Mouse (Mus musculus) stomach, embryonic 14.5 days (tissue): ENCODE data around the gene Hepacam2. TPM values are rescaled to one million over a fixed set of nuclear protein-coding genes. Genes with fewer than 3 reads are reported as not detected.

Source experiments
- ATAC-seq: fragments of 200-750 bp; cut with Nextera tagmentation; 2 replicates; pipeline ENCODE4 v1.8.0; 2017; ENCODE audit warnings: low read depth, moderate TSS enrichment; ENCODE audit not compliant: insufficient number of reproducible peaks, insufficient read depth, low FRiP score
- H3K27ac ChIP-seq: fragments of 300-500 bp; sonication (generic); 2 replicates; pipeline ENCODE4 v1.5.1; 2014; ENCODE audit warnings: mild to moderate bottlenecking, low read length, moderate library complexity, mixed read lengths
- H3K27me3 ChIP-seq: fragments of 300-500 bp; sonication (generic); 2 replicates; pipeline ENCODE4 v1.6.1; 2014; ENCODE audit warnings: low read length, control low read depth, mixed read lengths; ENCODE audit not compliant: control insufficient read depth, insufficient read depth
- H3K36me3 ChIP-seq: fragments of 300-500 bp; sonication (generic); 2 replicates; pipeline ENCODE4 v1.6.1; 2014; ENCODE audit warnings: mild to moderate bottlenecking, control low read depth, low read length, moderate library complexity, mixed read lengths; ENCODE audit not compliant: control insufficient read depth, insufficient read depth
- H3K4me1 ChIP-seq: fragments of 300-500 bp; sonication (generic); 2 replicates; pipeline ENCODE4 v1.6.1; 2014; ENCODE audit warnings: low read length, control low read depth, mixed read lengths; ENCODE audit not compliant: control insufficient read depth, insufficient read depth
- H3K4me2 ChIP-seq: fragments of 300-500 bp; sonication (generic); replicated peaks from 2 replicates; pipeline ENCODE4 v1.6.1; 2014; ENCODE audit warnings: low read depth, low read length, control low read depth
- H3K4me3 ChIP-seq: fragments of 300-500 bp; sonication (generic); 2 replicates; pipeline ENCODE4 v1.5.1; 2014; ENCODE audit warnings: low read depth, low read length, control low read depth
- H3K9ac ChIP-seq: fragments of 300-500 bp; sonication (generic); replicated peaks from 2 replicates; pipeline ENCODE4 v1.6.1; 2014; ENCODE audit warnings: low read depth, mild to moderate bottlenecking, control low read depth, low read length, moderate library complexity, mixed read lengths
- H3K9me3 ChIP-seq: fragments of 300-500 bp; sonication (generic); 2 replicates; pipeline ENCODE4 v1.6.1; 2016; ENCODE audit warnings: low read depth, low read length, control low read depth; ENCODE audit not compliant: control insufficient read depth
- whole genome bisulfite sequencing: fragments of 180-500 bp; shearing (Covaris S2); extraction: QIAGEN DNeasy Blood & Tissue Kit; methylation state at CpG from one replicate; pipeline ENCODE4 v1.1.7; 2014; 5-methylcytosine and 5-hydroxymethylcytosine counted together
- polyA plus RNA-seq: library from polyadenylated mRNA; unstranded; fragments of >200 nt; fragmentation: Nextera tagmentation; extraction: Ambion mirVana; gene quantifications from 2 replicates; pipeline ENCODE4 v1.2.1, GENCODE M21; 2014

Gene Hepacam2
- 2.8 and 3.4 TPM in 2 replicates for polyA plus RNA-seq

GRCm38 (mm10) chr6:3498162-3498848, at the start of gene Hepacam2, which contains the start of gene Vps50:
Gene Hepacam2 (minus strand): TSS chr6:3498298.
Gene Vps50 (plus strand): TSS chr6:3498382.
- Histone ChIP-seq H3K9me3 (no peaks in the 10 kb centered on the region), H3K36me3 (no peaks in the 10 kb centered on the region), H3K4me3 (peak within 1 kb of the TSS; percentile 88), H3K4me1 (no peaks in the 10 kb centered on the region), H3K9ac (peak within 1 kb of the TSS; percentile 47), H3K27me3 (no peaks in the 10 kb centered on the region), H3K27ac (no peak within 1 kb of the TSS), H3K4me2 (peak within 1 kb of the TSS; percentile 86)
- 2% methylated on average over 28 of the region's 28 CpGs for WGBS
- peak; percentile 98 for ATAC-seq

- Histone ChIP-seq H3K4me2 (no peak overlapping the region), H3K9me3 (no peaks in the 10 kb centered on the region), H3K27ac (no peak overlapping the region), H3K27me3 (no peaks in the 10 kb centered on the region), H3K36me3 (peaks cover 3% of the 10 kb centered on the region; the same call in 1 of the 2 replicates), H3K4me3 (no peak overlapping the region), H3K4me1 (no peaks in the 10 kb centered on the region), H3K9ac (no peak overlapping the region)
- no peak for ATAC-seq
- 77% methylated on average over 1 of the region's 1 CpGs for WGBS
These were observed 46.9 kb upstream of the Hepacam2 start for GRCm38 (mm10) chr6:3544970-3545369.

- ATAC-seq = no peak
- no peak overlapping the region for H3K4me3 ChIP-seq
- H3K4me2 ChIP-seq = no peak overlapping the region
- H3K36me3 ChIP-seq = peaks cover 3% of the 10 kb centered on the region; the same call in 1 of the 2 replicates
- H3K9ac ChIP-seq = no peak overlapping the region
- no peaks in the 10 kb centered on the region for H3K4me1 ChIP-seq
- no peaks in the 10 kb centered on the region for H3K27me3 ChIP-seq
- H3K9me3 ChIP-seq = no peaks in the 10 kb centered on the region
- no peak overlapping the region for H3K27ac ChIP-seq
- WGBS = 82% methylated on average over 4 of the region's 4 CpGs
These were observed 45.8 kb upstream of the Hepacam2 start for GRCm38 (mm10) chr6:3543862-3544261.

GRCm38 (mm10) chr6:3539470-3539869, 41.4 kb upstream of the Hepacam2 start:
- no peak overlapping the region for H3K4me2 ChIP-seq
- no peaks in the 10 kb centered on the region for H3K9me3 ChIP-seq
- H3K4me3 ChIP-seq = no peak overlapping the region
- no peak for ATAC-seq
- H3K27me3 ChIP-seq = no peaks in the 10 kb centered on the region
- H3K9ac ChIP-seq = no peak overlapping the region
- 56% methylated on average over 2 of the region's 2 CpGs for WGBS
- H3K36me3 ChIP-seq = no peaks in the 10 kb centered on the region
- no peak overlapping the region for H3K27ac ChIP-seq
- H3K4me1 ChIP-seq = no peaks in the 10 kb centered on the region

GRCm38 (mm10) chr6:3536048-3536447, 38.0 kb upstream of the Hepacam2 start:
- Histone ChIP-seq H3K4me1 (no peaks in the 10 kb centered on the region), H3K9ac (no peak overlapping the region), H3K4me3 (no peak overlapping the region), H3K36me3 (no peaks in the 10 kb centered on the region), H3K27ac (no peak overlapping the region), H3K4me2 (no peak overlapping the region), H3K27me3 (no peaks in the 10 kb centered on the region), H3K9me3 (no peaks in the 10 kb centered on the region)
- 76% methylated on average over 1 of the region's 1 CpGs for WGBS
- ATAC-seq = no peak

- H3K36me3 ChIP-seq = no peaks in the 10 kb centered on the region
- no peak overlapping the region for H3K4me3 ChIP-seq
- no peaks in the 10 kb centered on the region for H3K27me3 ChIP-seq
- H3K4me2 ChIP-seq = no peak overlapping the region
- H3K4me1 ChIP-seq = no peaks in the 10 kb centered on the region
- no peak for ATAC-seq
- no peak overlapping the region for H3K27ac ChIP-seq
- H3K9me3 ChIP-seq = no peaks in the 10 kb centered on the region
- WGBS = 79% methylated on average over 5 of the region's 5 CpGs
- no peak overlapping the region for H3K9ac ChIP-seq
These were observed 33.3 kb upstream of the Hepacam2 start for GRCm38 (mm10) chr6:3531445-3531844.

- Histone ChIP-seq H3K4me2 (no peak overlapping the region), H3K9me3 (no peaks in the 10 kb centered on the region), H3K9ac (no peak overlapping the region), H3K27me3 (no peaks in the 10 kb centered on the region), H3K4me1 (no peaks in the 10 kb centered on the region), H3K36me3 (no peaks in the 10 kb centered on the region), H3K4me3 (no peak overlapping the region), H3K27ac (no peak overlapping the region)
- no peak for ATAC-seq
- WGBS = 89% methylated on average over 4 of the region's 4 CpGs
These were observed 30.1 kb upstream of the Hepacam2 start for GRCm38 (mm10) chr6:3528198-3528597.

GRCm38 (mm10) chr6:3512611-3513010, 14.5 kb upstream of the Hepacam2 start:
- WGBS = 56% methylated on average over 3 of the region's 3 CpGs
- no peak overlapping the region for H3K4me2 ChIP-seq
- no peak for ATAC-seq

GRCm38 (mm10) chr6:3511612-3512011, 13.5 kb upstream of the Hepacam2 start:
- Histone ChIP-seq H3K27ac (no peak overlapping the region), H3K4me3 (no peak overlapping the region), H3K4me1 (no peaks in the 10 kb centered on the region), H3K36me3 (no peaks in the 10 kb centered on the region), H3K9ac (no peak overlapping the region), H3K27me3 (no peaks in the 10 kb centered on the region), H3K4me2 (no peak overlapping the region), H3K9me3 (no peaks in the 10 kb centered on the region)
- WGBS = 47% methylated on average over 11 of the region's 11 CpGs
- no peak for ATAC-seq

More at GRCm38 (mm10) chr6:3512611-3513010, 14.5 kb upstream of the Hepacam2 start:
- no peak overlapping the region for H3K27ac ChIP-seq
- H3K27me3 ChIP-seq = no peaks in the 10 kb centered on the region
- no peak overlapping the region for H3K4me3 ChIP-seq
- H3K36me3 ChIP-seq = no peaks in the 10 kb centered on the region
- no peak overlapping the region for H3K9ac ChIP-seq
- no peaks in the 10 kb centered on the region for H3K4me1 ChIP-seq
- H3K9me3 ChIP-seq = no peaks in the 10 kb centered on the region
